Mouse (Mus musculus): ENCODE measurements around the gene Tmem179b.
"Not testable (repeated sequence)": the region's sequence is repeated elsewhere in the genome, so short reads cannot be mapped to it uniquely, and the experiment has no call there.

DNA sequence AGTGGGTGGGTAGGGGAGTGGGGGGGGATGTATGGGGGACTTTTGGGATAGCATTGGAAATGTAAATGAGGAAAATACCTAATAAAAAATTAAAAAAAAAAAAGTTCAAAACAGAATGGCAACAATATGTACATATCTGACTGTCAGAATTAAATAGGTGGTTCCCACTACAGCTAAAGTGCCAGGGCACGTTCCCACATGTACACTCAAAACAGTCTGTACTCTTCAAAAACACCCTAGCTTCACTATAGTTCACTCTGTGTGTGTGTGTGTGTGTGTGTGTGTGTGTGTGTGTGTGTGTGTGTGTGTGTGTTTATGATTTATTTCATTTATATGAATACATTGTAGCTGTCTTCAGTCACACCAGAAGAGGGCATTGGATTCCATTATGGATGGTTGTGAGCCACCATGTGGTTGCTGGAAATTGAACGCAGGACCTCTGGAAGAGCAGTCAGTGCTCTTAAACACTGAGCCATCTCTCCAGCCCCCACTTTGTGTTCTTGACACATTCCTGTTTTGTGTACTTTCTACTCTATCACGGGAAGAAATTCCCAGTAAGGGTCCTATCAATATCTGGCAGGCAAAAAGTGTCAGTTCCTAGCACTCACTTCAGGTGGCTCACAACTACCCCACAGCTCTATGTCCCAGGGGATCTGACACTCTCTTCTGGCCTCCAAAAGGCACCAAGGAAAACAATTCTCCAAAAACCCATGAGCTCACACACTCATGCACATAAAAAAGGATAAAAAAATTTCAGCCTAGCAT, 45.8 kb downstream of the Tmem179b start:
- TF ChIP-seq CTCF (IDR thresholded peaks at IDR 0.05; ENCODE audit: extremely low read depth, insufficient read length, insufficient replicate concordance, low read depth, low read length); POLR2A (IDR thresholded peaks at IDR 0.05; ENCODE audit: low read depth, low read length): not testable (repeated sequence)
